Mouse (Mus musculus): ENCODE data around the gene Ccer2.
A peak's percentile ranks its signal among the peaks of the same experiment; 100 is the strongest.

The Ccer2 gene

GRCm38 (mm10) chr7:28749935-28750334, 6.0 kb upstream of the Ccer2 start:
- DNase-seq (ENCODE audit: low read depth, low spot score) = no peak

GRCm38 (mm10) chr7:28758623-28759022, 2.6 kb downstream of the Ccer2 start:
- DNase-seq (ENCODE audit: low read depth, low spot score) = no peak

GRCm38 (mm10) chr7:28761907-28762306, 5.9 kb downstream of the Ccer2 start:
- no peak for DNase-seq (ENCODE audit: low read depth, low spot score)

DNA sequence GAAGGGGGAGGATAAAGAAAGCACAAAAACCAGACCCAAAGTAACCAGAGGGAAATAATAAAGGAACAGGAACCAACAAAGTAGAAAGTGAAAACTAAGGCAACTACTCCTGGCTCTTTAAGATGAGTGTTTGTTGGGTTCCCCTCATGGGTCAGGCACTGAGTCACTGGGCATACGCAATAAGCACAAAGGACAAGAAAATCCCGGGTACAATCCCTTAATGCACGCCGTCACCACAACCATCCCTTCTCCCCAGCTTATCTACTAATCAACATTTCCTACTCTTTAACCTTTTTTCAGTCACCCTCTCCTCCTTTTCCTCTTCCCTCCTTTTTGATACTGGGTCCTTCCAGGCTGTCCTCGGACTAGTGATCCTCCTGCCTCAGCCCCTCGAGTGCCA, 9.2 kb downstream of the Ccer2 start:
- DNase-seq (ENCODE audit: low read depth, low spot score) = no peak

DNA sequence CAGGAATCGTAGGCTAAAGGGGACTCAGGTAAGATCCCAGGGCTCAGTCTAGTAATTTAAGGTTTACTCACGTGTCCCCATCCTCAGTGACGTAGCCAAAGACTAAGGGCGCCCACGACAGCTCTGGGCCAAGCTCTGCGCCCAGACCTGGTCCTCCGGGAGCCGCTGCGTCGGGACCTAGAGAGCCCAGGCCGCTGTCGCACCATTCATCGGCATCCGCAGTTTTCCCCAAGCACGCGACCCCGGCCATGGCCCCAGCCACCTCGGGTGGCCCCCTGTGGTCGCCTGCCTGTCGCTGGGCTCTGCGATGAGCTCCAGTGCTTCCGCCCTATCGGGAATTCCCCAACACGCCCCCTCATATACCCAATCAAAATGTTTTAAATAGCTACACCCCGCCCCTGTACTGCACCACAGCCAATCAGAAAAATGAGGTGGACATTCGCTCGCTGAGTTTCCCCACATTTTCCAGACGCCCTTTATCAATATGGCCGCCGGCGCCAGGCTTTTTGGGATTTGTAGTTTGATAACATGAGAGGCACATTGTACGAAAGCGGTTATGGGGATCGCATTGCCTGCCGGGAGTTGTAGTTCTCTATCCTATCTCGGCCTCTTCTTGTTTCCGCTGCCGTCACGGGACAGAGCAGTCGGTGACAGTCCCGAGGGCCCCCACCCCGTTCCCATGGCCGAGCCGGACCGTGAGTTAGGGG, 10.4 kb downstream of the Ccer2 start, which contains the start of gene Sirt2:
Gene Sirt2, plus strand, starts transcription at position 563 of the 707 bp plus-strand sequence.
- DNase-seq (ENCODE audit: low read depth, low spot score) = peak; percentile 100

DNA sequence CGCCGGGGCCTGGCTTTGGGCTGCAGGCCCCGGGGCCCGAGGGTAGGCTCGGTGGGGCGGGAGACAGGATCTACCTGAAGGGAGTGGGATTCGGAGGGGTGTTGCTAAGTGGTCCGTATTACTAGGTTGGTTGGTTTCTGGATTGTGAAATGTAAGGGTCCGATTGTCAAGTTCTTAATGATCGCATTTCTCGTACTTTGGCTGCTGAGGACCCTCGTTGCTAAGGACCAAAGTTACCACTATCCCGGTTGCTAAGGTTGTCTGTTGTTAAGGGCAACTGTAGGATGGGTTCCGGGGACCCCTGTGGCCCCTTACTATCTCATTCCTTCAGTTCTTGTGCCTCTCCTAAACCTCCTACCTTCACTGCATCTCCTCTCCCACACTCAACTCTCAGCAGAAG, 10.9 kb downstream of the Ccer2 start:
- DNase-seq (ENCODE audit: low read depth, low spot score) = peak; percentile 47

DNA sequence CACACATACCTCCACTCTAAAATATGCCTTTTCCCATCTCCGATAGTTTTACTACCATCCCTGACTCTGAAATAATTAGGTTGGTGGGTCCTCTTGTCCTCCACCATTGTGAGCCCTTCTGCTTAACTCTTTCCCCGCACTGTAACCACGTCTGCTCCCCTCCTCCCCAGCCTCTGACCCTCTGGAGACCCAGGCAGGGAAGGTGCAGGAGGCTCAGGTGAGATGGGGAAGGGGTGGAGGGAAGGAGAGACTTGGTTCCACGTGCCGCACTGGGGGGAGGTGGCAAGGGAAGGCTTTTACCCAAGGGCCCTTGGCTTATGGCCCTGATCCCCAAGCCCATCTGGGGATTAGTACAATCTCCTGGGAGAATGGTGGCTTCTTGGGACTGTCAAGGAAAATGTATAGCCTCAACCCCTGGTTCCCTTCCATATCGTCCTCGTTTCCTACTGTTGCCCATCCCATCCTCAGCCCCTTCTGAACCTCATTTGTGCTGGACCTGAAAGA, 11.5 kb downstream of the Ccer2 start, which contains the start of gene Nfkbib:
Gene Nfkbib, minus strand, starts transcription at position 51 of the 504 bp plus-strand sequence.
- no peak for DNase-seq (ENCODE audit: low read depth, low spot score)

- DNase-seq (ENCODE audit: low read depth, low spot score) = no peak
Measured at GRCm38 (mm10) chr7:28769414-28769958, 13.5 kb downstream of the Ccer2 start.

DNA sequence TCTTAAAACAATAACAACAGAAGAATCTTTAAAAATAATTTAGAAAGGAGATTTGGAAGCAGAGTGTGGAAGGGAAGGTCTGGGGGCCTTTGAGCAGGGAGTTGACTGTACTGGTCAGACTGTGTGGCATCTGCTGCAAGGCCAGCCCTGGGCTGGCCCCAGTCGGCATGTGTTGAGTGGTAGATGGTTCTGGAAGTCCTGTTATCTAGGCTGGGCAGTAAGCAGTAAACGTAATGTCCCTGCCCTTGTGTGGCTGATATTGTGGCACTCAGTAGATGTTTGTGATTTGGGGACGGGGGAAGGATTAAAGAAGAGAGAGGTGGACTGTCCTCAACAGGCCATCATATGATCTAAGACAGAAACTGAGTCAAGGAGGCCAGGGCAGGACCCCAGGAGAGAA, 14.3 kb downstream of the Ccer2 start:
- DNase-seq (ENCODE audit: low read depth, low spot score) = no peak

DNA sequence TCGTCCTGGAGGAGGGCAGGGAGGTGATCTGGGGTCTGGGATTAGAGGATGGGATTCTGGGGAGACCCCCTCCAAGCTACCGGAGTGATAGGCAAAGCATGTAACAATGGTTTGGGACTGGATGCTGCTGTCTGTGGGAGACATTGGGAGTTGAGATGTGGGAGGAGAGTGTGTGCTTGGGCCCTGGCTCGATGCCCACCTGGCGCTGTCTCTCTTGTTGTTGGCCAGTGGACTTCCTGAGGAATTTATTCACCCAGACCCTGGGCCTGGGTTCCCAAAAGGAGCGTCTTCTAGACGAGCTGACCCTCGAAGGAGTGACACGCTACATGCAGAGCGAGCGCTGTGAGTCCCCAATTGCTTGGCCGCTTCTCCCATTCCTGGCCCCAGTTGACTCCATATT, 15.9 kb downstream of the Ccer2 start:
- DNase-seq (ENCODE audit: low read depth, low spot score) = no peak

DNA sequence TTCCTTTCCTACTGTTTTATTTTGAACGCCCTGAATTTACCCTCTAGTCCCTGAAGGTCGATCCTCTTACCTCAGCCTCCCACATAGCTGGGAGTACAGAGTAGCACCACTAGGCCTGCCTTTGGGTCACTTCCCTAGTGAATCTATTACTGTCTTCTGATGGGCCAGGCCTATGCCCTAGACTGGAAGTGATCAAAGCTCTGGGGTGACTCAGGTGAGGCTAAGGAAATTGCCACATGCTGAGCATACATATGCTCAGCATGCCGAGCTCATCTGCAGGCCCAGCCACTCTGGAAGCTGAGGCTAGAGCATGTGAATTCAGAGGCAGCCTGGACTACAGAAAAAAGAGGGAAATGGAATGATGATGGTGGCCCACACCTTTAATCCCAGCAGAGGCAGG, 17.2 kb downstream of the Ccer2 start:
- no peak for DNase-seq (ENCODE audit: low read depth, low spot score)

- no peak for DNase-seq (ENCODE audit: low read depth, low spot score)
Measured at GRCm38 (mm10) chr7:28774164-28774563, 18.2 kb downstream of the Ccer2 start.

DNA sequence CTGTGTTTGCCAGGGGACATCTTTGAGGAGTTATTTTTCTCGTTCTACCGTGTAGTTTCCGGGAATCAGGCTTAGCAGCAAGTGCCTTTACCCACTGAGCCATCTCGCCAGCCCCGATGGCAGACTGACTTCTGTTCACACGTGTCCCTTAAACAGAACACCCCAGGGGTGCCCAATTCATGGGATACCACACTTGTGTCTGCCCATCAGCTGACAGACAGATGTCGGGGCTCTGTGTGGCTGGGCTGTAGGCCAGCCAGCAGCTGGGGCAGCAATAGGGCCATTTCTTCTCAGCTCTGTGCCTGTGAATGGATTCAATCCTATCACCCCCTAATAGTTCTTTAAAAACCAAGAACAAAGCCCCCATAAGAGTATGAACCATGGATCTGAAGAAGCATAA, 19.2 kb downstream of the Ccer2 start:
- no peak for DNase-seq (ENCODE audit: low read depth, low spot score)

DNA sequence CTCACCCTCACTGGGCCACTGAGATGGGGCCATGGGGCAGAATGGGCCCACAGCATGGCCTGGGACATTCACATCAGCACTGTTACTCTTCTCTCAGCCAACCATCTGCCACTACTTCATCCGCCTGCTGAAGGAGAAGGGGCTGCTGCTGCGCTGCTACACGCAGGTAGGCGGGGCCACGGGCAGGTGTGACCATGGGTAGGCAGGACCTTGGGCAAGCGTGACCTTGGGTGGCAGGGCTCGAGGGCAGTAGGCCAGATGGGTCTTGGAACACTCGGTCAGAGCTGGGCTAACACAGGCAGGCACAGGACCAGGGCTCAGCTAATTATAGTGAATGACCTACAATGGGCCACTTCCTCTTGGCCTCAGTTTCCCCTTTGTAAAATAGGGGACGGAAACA, 22.9 kb downstream of the Ccer2 start:
- DNase-seq (ENCODE audit: low read depth, low spot score) = no peak

DNA sequence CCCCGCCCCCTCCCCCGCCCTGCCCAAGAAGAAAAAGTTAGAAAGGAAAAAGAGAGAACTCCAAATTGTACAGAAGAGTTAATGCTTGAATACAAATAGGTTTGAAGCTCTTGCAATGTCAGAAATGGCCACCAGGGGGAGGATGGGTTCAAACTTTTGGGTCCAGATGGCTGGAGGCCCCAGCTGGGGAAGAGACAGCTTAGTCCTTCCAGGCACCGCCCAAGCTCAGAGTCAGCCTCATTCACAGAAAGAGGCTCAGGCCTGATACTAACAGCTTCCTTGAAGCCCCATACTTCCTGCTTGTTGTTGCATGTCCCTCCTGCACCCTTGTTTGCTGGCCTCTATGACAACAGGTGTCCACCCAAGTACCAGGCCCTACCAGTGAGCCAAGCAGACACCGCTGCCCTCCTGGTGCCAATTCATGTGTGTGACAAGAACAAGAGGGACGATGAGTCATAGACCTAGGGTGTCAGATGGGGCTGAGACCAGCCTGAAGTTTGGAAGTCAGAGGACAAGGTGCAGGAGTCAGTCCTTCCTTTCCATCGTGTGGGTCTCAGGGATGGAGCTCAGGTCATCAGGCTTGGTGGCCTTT, 24.2 kb downstream of the Ccer2 start:
- peak; percentile 92 for DNase-seq (ENCODE audit: low read depth, low spot score)

DNA sequence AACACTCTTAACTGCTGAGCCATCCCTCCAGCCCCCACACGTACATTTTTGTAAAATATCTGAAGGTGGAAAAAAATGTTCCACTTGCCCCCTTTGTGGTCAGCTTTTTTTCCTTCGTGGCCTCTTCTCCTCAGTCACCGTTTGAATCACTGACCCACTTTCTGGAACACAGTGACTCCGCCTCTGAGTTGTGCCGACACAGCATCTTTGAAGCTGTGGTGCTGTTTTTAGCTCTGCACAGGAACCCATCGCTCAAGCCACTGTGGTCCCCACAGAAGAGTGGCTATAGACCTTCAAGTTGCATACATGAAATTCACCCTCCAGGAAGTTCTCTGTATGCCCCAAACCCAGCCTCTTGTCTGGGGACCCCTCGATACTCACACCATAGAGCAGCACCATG, 24.9 kb downstream of the Ccer2 start:
- DNase-seq (ENCODE audit: low read depth, low spot score) = no peak

DNA sequence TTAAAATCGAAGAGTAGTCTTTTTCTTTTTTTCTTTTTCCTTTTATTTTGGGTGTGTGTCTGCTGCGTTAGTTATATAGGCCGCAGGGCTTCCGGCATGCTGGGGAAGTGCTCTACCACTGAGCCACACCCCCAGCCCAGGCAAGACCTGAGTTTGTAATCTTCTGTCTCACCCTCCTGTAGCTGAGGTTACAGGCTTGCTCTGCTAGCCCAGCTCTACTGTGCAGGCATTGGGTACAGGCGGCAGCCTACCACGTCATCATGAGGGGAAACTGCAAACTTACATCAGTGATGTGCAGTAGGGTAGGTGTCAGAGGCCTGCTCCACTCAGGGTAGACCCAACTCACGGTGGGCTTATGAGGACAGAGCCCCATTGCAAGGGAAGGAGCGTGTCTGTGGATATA, 25.3 kb downstream of the Ccer2 start:
- DNase-seq (ENCODE audit: low read depth, low spot score) = no peak

- DNase-seq (ENCODE audit: low read depth, low spot score) = no peak
Measured at GRCm38 (mm10) chr7:28785161-28785560, 29.2 kb downstream of the Ccer2 start.

- DNase-seq (ENCODE audit: low read depth, low spot score) = no peak
Measured at GRCm38 (mm10) chr7:28787884-28788283, 31.9 kb downstream of the Ccer2 start.

GRCm38 (mm10) chr7:28788307-28789195, 32.6 kb downstream of the Ccer2 start, which contains the start of gene Rinl:
TSS of gene Rinl (plus strand) at chr7:28788969.
- DNase-seq (ENCODE audit: low read depth, low spot score) = no peak

DNA sequence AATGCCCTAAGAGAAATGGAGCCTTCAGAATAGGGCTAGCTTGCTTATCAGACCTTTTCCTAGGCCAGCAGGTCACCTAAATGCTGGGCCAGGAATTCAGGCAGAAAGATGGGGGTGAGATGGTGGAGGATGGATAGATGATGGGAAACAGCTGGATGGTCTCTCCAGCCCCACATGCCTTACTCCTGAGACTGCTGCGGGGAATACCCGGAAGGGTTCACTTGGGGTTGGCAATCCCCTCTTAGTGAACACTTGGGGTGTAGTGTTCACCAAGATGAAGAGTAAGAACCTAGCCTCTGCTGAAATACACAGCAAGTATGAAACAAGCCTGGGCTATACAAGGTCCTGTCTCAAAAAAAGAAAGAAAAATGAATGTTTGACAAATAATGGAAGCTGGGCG, 33.3 kb downstream of the Ccer2 start:
- no peak for DNase-seq (ENCODE audit: low read depth, low spot score)
